Mouse (Mus musculus): Measurements from ENCODE around the gene Pgrmc1. TPM values are rescaled to one million over a fixed set of nuclear protein-coding genes. Genes with fewer than 3 reads are reported as not detected.

Gene Pgrmc1
- polyA plus RNA-seq (2015; fragmentation: Illumina TruSeq; extraction: RNeasy Lipid Tissue Mini Kit (QIAGEN cat#74804); ENCODE audit: low read depth, low replicate concordance), result 384 TPM

DNA sequence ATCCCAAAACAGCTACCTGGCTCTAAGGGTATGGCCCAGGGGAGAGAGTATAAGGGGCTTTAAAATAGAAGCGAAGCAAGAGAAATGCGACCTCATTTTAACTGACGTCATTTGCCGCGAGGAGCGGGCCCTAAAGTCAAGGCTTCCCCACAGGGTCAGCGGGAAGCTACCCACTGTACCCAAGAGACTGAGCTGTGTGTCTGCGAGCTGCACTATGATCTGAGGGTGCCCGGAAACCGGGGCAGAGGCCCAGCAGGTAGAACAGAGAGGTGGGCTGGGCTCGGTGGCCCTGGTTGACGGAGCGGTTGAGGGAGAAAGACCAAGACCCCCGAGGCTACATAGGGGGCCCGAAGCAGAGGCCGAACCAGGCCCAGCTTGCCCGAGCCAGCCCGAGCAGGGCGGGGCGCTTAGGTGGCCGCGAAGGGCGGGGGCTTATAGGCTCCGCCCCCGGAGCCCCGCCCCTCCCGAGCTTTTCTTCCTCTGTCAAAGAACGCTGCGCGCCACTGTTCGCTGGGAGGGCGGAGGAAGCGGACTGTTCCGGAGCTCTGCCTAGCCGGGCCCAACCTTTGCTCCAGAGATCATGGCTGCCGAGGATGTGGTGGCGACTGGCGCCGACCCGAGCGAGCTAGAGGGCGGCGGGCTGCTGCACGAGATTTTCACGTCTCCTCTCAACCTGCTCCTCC is at the start of gene Pgrmc1:
Pgrmc1 (plus strand) TSS at position 500 of the 683 bp plus-strand sequence.

DNA sequence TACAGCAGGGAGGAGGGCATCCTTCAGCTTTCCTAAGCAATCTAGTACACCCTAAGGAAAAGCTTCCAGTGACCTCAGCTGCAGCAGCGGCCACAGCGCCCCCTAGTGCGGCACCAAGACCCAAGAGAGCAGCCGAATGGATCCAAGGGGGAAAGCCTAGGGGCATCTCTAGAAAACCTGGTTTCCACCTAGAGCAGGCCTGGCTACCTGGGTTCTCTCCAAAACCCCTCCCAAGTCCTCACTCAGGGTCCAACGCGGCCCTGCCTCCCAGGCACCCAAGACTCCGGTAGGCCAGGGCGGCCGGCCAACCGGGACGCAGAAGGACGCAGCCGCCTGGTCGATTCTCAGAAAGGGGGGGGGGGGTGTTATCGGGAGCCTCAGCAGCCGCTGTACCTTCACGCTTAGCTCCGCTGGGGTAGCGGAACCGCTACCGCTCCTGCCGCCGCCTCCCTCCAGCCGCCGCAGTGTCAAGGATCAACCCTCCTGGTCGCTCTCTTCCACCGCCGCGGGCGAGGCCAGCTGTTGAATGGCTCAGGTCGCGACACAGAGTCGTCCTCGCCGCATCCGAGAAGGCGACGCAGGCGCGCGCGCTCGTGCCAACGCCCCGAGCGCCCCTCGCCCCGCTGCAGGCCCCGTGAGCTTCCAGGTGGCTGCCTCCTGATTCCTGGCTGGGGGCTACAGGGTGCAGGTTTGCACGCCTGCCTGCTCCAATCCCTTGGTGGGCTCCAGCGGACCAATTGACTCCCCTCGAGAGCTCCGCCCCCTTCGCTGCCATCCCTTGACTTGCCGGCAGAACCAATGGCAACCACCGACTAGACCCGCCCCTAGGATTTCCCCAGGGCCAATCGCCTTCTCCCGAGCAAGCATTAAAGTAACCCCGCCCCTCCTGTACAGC is 46.9 kb downstream of the Pgrmc1 start, which contains the start of gene Akap17b:
Akap17b (minus strand) TSS at position 739 of the 895 bp plus-strand sequence.

Other genes starting within 250 kb of the Pgrmc1 start
- gene Gm6268, start 196.9 kb upstream of the Pgrmc1 start, polyA plus RNA-seq (2015; fragmentation: Illumina TruSeq; extraction: RNeasy Lipid Tissue Mini Kit (QIAGEN cat#74804); ENCODE audit: low read depth, low replicate concordance), result not detected
- 0.80 TPM for gene Gm14569, start 106.4 kb upstream of the Pgrmc1 start, polyA plus RNA-seq (2015; fragmentation: Illumina TruSeq; extraction: RNeasy Lipid Tissue Mini Kit (QIAGEN cat#74804); ENCODE audit: low read depth, low replicate concordance)
- 9.1 TPM for gene Akap17b, start 47.2 kb downstream of the Pgrmc1 start, polyA plus RNA-seq (2015; fragmentation: Illumina TruSeq; extraction: RNeasy Lipid Tissue Mini Kit (QIAGEN cat#74804); ENCODE audit: low read depth, low replicate concordance)
- gene Slc25a43, start 145.5 kb downstream of the Pgrmc1 start, polyA plus RNA-seq (2015; fragmentation: Illumina TruSeq; extraction: RNeasy Lipid Tissue Mini Kit (QIAGEN cat#74804); ENCODE audit: low read depth, low replicate concordance), result not detected
- gene Slc25a5, start 197.4 kb downstream of the Pgrmc1 start, polyA plus RNA-seq (2015; fragmentation: Illumina TruSeq; extraction: RNeasy Lipid Tissue Mini Kit (QIAGEN cat#74804); ENCODE audit: low read depth, low replicate concordance), result 642 TPM

Measured in brain, adult 10 weeks (tissue).